Mouse (Mus musculus) E14TG2a.4 (cell line): ENCODE data around the gene Gdf3.

Experiments used
- CTCF ChIP-seq: conservative IDR thresholded peaks from 2 replicates; pipeline ENCODE4 v1.5.1; 2014; ENCODE audit warnings: low read length
- NANOG ChIP-seq: IDR thresholded peaks from 2 replicates; pipeline ENCODE4 v1.6.1; 2014; ENCODE audit warnings: borderline replicate concordance, low read length, mixed read lengths
- POU5F1 ChIP-seq: IDR thresholded peaks from 2 replicates; pipeline ENCODE4 v1.6.1; 2014; ENCODE audit warnings: low read length, borderline replicate concordance

GRCm38 (mm10) chr6:122626110-122626509 is 16.2 kb upstream of the Gdf3 start, which contains the start of gene Dppa3:
- no peak for TF ChIP-seq CTCF
- no peak for TF ChIP-seq NANOG
- no peak for TF ChIP-seq POU5F1
